ENCODE assay signal across 7 mouse cellular contexts in the genomic region with DNA sequence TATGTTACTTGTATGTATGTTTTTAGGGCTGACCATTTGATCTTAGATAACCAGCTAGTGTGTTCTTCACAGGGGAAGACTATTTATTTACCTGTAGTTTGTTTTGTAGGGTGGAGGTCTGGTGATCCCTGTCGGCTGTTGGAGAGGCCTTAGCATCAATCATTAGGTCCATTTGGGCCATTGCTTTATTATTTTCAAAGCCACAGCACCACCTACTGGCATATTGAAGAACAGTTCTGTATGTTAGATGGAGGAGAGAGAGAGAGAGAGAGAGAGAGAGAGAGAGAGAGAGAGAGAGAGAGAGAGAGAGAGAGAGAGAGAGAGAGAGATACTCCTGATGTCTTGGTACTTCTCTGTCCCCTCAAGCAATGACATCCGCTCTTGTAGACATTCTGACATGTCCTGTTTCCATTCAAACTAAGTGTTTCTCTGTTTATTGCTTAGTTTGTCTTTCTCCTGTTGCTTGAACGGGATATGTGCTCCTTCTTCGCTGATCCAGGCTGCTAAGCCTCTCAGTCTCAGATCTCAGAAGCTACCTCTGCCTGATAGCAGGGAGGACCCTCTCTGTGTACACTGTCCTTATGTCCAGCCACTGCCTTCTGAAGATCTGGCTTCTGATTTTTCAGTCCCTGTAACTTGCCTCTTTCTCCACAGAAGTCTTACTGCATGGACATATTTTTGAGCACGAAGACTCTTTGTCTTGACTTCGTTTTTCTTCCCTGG. TPM values are rescaled to one million over a fixed set of nuclear protein-coding genes. Genes with fewer than 3 reads are reported as not detected.
DNase-seq lines count a peak whose midpoint lies in the region; ATAC-seq lines count a peak whose summit lies in the region.

No protein-coding gene starts in this region.

- peak; percentile 75 for DNase-seq in thymus, postnatal 0 days (ENCODE audit: low spot score)
- DNase-seq in thymus, adult 18-20 months, result no peak
- DNase-seq in c-Kit-positive CD71-negative TER-119-negative erythroid progenitor cells, embryonic 14.5 days (ENCODE audit: low read depth), result peak; percentile 74
- DNase-seq in kidney, adult 8-10 months, result peak; percentile 37 to 54
- DNase-seq in liver, embryonic 13.5 days, result peak; percentile 38

- no peak overlapping the region for H3K27ac ChIP-seq in forebrain, embryonic 13.5 days
- no peak overlapping the region for H3K27ac ChIP-seq in liver, embryonic 13.5 days
- H3K27ac ChIP-seq in neural tube, embryonic 14.5 days (ENCODE audit: low read depth, low read length), result no peak overlapping the region

- WGBS in forebrain, embryonic 13.5 days, result 45% methylated on average over 6 of the region's 6 CpGs
- 35% methylated on average over 6 of the region's 6 CpGs for WGBS in liver, embryonic 13.5 days (ENCODE audit: insufficient replicate concordance)
- WGBS in neural tube, embryonic 14.5 days, result 54% methylated on average over 6 of the region's 6 CpGs

- H3K9me3 ChIP-seq in forebrain, embryonic 13.5 days (replicated peaks), result no peaks in the 10 kb centered on the region
- no peaks in the 10 kb centered on the region for H3K9me3 ChIP-seq in liver, embryonic 13.5 days (replicated peaks)
- no peaks in the 10 kb centered on the region for H3K9me3 ChIP-seq in neural tube, embryonic 14.5 days (ENCODE audit: control insufficient read depth, low read length)

- H3K27me3 ChIP-seq in forebrain, embryonic 13.5 days, result no peaks in the 10 kb centered on the region
- H3K27me3 ChIP-seq in liver, embryonic 13.5 days, result 0 out of 2 replicates have a peak, but pooled peaks cover 4% of the 10 kb centered on the region
- no peaks in the 10 kb centered on the region for H3K27me3 ChIP-seq in neural tube, embryonic 14.5 days (ENCODE audit: control insufficient read depth, insufficient read depth, low read length)

- no peak overlapping the region for H3K4me2 ChIP-seq in forebrain, embryonic 13.5 days
- no peak overlapping the region for H3K4me2 ChIP-seq in liver, embryonic 13.5 days
- H3K4me2 ChIP-seq in neural tube, embryonic 14.5 days (ENCODE audit: low read depth, low read length), result no peak overlapping the region

- H3K36me3 ChIP-seq in forebrain, embryonic 13.5 days (ENCODE audit: poor library complexity, severe bottlenecking), result no peaks in the 10 kb centered on the region
- H3K36me3 ChIP-seq in liver, embryonic 13.5 days, result no peaks in the 10 kb centered on the region
- no peaks in the 10 kb centered on the region for H3K36me3 ChIP-seq in neural tube, embryonic 14.5 days (ENCODE audit: control insufficient read depth, insufficient read depth, low read length)

- H3K4me3 ChIP-seq in forebrain, embryonic 13.5 days, result no peak overlapping the region
- H3K4me3 ChIP-seq in liver, embryonic 13.5 days (replicated peaks), result no peak overlapping the region
- H3K4me3 ChIP-seq in neural tube, embryonic 14.5 days (ENCODE audit: low read depth, low read length), result no peak overlapping the region

- no peaks in the 10 kb centered on the region for H3K4me1 ChIP-seq in forebrain, embryonic 13.5 days
- peaks cover 13% of the 10 kb centered on the region for H3K4me1 ChIP-seq in liver, embryonic 13.5 days (replicated peaks)
- no peaks in the 10 kb centered on the region for H3K4me1 ChIP-seq in neural tube, embryonic 14.5 days (ENCODE audit: control insufficient read depth, insufficient read depth, low read length)

- no peak overlapping the region for H3K9ac ChIP-seq in forebrain, embryonic 13.5 days
- no peak overlapping the region for H3K9ac ChIP-seq in liver, embryonic 13.5 days
- no peak overlapping the region for H3K9ac ChIP-seq in neural tube, embryonic 14.5 days (replicated peaks; ENCODE audit: low read depth, low read length)

- ATAC-seq in forebrain, embryonic 13.5 days, result peak; percentile 79
- peak; percentile 71 for ATAC-seq in liver, embryonic 13.5 days (ENCODE audit: low read depth)
- peak; percentile 82 for ATAC-seq in neural tube, embryonic 14.5 days (ENCODE audit: low read depth)

RNA-seq across cellular contexts. Expression of a gene that starts 52.9 kb away (rescaled TPM):
- polyA plus RNA-seq in thymus, postnatal 0 days (2015; fragmentation: Nextera tagmentation; extraction: Ambion mirVana), result 18.6 and 21.8 TPM in 2 replicates
- 7.4 and 9.5 TPM in 2 replicates for polyA plus RNA-seq in forebrain, embryonic 13.5 days (2015; fragmentation: Nextera tagmentation; extraction: Ambion mirVana)
- polyA plus RNA-seq in liver, embryonic 13.5 days (2015; fragmentation: Nextera tagmentation; extraction: Ambion mirVana), result 47.3 and 55.5 TPM in 2 replicates
- 9.0 and 10.3 TPM in 2 replicates for polyA plus RNA-seq in neural tube, embryonic 14.5 days (2014; fragmentation: Nextera tagmentation; extraction: Ambion mirVana)

Comparison
In these comparisons a context has a peak if more than half of its experiments do, and no peak if none do; other contexts are left out.
1. DNase-seq: peak in thymus, postnatal 0 days (single experiment), c-Kit-positive CD71-negative TER-119-negative erythroid progenitor cells, embryonic 14.5 days (single experiment), kidney, adult 8-10 months (2 of 2) and liver, embryonic 13.5 days (single experiment); none in thymus, adult 18-20 months (0 of 2).
2. Peak in every context shown above with its lines, with median percentiles within 50 percentile points of each other: ATAC-seq.